Mouse (Mus musculus): ENCODE data around the gene Nfatc2.

DNA sequence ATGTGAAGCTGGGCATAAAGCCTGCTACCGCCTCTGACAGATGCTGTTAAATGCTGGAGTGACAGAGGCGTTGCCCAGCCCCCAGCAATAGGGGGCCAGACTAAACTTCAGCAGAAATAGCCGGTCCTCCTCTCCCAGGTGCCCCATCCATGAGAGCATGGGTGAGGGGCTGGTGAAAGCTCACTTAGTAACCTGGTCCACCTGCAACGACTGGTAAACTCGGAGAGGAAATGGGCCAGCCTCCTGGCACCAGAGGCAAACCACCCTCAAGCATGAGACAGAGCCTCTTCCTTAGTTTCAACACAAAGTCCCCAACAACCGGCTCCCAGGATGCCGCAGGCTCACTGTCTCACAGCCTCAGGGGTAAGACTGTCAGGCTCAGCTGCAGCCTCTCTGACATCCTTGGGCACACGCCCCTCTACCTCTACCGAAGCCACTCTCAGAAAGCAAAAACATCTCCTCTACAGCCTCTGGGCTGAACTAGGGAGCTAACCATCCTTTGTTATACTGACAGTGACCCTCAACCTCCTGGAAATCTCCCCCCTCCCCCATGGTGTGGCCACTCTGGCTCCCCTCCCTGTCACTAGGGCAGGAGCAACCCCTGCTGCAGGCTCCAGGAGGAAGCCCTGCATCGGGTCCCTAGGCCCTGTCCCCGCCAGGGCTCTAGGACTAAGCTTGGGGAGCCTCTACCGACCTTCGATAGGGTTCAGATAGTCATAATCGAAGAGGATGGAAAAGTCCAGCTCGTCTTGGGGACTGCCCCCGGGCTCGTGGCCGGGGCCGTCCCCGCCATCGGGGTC, 11.9 kb downstream of the Nfatc2 start:
- no peak for TF ChIP-seq POLR2A (IDR thresholded peaks at IDR 0.05; ENCODE audit: low read depth, low read length)
- TF ChIP-seq CTCF (IDR thresholded peaks at IDR 0.05; ENCODE audit: borderline replicate concordance, insufficient read depth, low read length): no peak

All from embryonic fibroblast, embryonic 13.5 days (primary cell).